Mouse (Mus musculus): ENCODE results near the gene Dlg2.

Gene Dlg2

DNA sequence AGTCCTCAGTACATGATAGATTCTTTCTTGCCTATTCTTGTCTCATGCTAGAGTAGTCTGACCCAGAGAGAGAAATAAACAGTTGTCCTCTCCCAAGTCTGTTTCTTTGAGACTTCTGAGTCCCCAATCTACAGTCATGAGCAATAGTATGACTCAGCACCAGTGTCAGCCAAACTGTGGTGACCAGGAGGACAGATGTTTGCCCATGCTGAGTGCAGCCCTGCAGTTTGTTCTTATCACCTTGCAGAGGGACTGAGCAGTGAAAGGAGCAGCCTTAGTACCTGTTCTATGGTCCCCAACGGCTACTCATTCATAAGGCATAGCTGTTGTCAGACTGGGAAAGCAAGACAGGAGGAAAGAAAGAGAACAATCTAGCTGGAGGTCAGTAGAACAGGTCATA, 1072.3 kb downstream of the Dlg2 start:
- peak; percentile 41 to 72 for DNase-seq (ENCODE audit: inconsistent age in 2 of 2, low spot score in 1 of 2)

- no peak for DNase-seq (ENCODE audit: inconsistent age in 2 of 2, low spot score in 1 of 2)
These were observed 1081.1 kb downstream of the Dlg2 start for GRCm38 (mm10) chr7:91557582-91557981.

- peak in 1 of 2 experiments; percentile 40 for DNase-seq (ENCODE audit: inconsistent age in 2 of 2, low spot score in 1 of 2)
These were observed 1091.0 kb downstream of the Dlg2 start for GRCm38 (mm10) chr7:91567423-91567822.

DNA sequence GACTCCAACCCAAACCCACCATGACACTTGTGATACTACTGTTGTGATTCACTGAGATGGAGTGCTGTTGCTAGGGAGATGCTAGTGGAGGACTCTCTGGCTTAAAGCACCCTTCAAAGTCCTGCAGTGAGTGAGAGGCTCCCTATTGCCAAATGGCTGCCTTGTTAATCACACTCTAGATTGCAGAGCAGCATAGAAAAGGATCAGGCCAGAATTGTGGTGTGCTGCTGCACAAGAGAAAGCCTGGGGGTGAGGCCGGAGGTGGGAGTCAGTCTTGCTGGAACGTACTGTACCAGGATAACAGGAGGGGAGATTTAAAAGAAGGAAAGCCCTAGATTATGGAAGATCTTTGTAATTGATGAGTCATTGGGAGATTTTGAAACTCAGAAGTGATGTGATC, 1094.5 kb downstream of the Dlg2 start:
- peak in 1 of 2 experiments; percentile 76 for DNase-seq (ENCODE audit: inconsistent age in 2 of 2, low spot score in 1 of 2)

- DNase-seq (ENCODE audit: inconsistent age in 2 of 2, low spot score in 1 of 2) = no peak
These were observed 1096.2 kb downstream of the Dlg2 start for GRCm38 (mm10) chr7:91572666-91573065.

- no peak for DNase-seq (ENCODE audit: inconsistent age in 2 of 2, low spot score in 1 of 2)
These were observed 1096.8 kb downstream of the Dlg2 start for GRCm38 (mm10) chr7:91573321-91573720.

GRCm38 (mm10) chr7:91576216-91576615, 1099.7 kb downstream of the Dlg2 start:
- DNase-seq (ENCODE audit: inconsistent age in 2 of 2, low spot score in 1 of 2) = no peak

- DNase-seq (ENCODE audit: inconsistent age in 2 of 2, low spot score in 1 of 2) = peak in 1 of 2 experiments; percentile 60
These were observed 1105.7 kb downstream of the Dlg2 start for GRCm38 (mm10) chr7:91582203-91582602.

- DNase-seq (ENCODE audit: inconsistent age in 2 of 2, low spot score in 1 of 2) = peak in 1 of 2 experiments; percentile 44
These were observed 1107.1 kb downstream of the Dlg2 start for GRCm38 (mm10) chr7:91583566-91583965.

DNA sequence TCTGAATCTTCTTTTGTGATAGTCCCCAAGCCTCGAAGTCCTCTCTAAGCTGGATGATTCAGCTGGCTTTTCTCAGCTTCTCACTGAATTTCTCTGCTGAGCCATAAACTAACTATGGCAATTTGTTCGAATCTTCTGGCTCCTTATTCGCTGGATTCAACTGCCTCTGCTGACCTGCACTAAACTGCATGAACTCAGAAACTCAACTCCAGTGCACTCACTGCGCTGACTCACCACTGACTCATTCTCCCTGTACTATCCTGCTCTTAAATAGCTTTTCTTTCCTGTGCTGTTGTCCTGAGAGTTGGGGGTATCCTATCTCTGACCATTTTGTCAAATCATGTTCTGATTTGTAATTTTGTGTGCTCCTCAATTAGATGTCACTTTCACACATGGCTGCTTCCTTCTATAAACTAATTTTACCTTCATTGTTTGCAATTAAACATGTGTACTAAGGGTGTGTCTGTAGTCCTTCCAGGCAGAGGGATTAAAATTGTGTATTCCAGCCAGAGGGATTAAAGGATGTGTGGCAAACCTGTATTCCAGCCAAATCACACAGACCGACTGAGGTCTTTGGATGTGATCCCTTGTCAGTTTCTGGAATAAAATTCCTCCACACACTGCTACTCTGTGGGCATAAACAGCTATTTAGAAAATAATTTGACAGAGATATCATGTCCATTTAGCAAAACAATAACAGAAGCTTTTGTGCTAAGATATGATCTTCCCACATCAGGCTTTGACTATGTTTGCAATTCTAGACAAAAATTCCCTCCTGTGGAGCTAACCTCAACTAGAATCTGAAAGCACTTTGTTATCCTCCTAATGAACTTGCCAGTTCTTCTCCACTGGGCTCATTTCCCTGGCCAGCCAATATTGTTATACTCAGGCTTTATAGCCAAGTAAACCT, 1115.0 kb downstream of the Dlg2 start:
- peak; percentile 67 to 81 for DNase-seq (ENCODE audit: inconsistent age in 2 of 2, low spot score in 1 of 2)

GRCm38 (mm10) chr7:91598549-91598948, 1122.1 kb downstream of the Dlg2 start:
- no peak for DNase-seq (ENCODE audit: inconsistent age in 2 of 2, low spot score in 1 of 2)

- peak in 1 of 2 experiments; percentile 45 for DNase-seq (ENCODE audit: inconsistent age in 2 of 2, low spot score in 1 of 2)
These were observed 1124.8 kb downstream of the Dlg2 start for GRCm38 (mm10) chr7:91601307-91601706.

- no peak for DNase-seq (ENCODE audit: inconsistent age in 2 of 2, low spot score in 1 of 2)
These were observed 1127.1 kb downstream of the Dlg2 start for GRCm38 (mm10) chr7:91603561-91603960.

DNA sequence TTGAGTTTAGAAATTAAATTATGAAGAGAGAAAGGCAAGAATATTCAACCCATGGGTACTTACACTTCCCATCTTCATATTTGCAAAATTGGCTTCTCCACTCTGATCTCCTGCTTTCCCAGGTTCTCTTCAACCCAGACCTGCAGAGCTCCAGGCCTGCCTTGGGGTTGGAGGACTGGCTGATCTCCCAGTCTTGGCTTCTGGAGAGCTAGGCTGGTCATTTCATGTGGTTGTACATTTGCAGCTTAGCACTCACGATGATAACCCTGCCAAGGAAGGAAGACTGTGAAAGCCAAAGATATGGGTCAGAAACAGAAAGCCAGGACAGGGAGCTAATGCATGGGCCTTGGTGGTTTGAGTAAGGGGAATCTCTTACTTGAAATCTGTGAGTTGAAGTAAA, 1176.6 kb downstream of the Dlg2 start:
- no peak for DNase-seq (ENCODE audit: inconsistent age in 2 of 2, low spot score in 1 of 2)

DNA sequence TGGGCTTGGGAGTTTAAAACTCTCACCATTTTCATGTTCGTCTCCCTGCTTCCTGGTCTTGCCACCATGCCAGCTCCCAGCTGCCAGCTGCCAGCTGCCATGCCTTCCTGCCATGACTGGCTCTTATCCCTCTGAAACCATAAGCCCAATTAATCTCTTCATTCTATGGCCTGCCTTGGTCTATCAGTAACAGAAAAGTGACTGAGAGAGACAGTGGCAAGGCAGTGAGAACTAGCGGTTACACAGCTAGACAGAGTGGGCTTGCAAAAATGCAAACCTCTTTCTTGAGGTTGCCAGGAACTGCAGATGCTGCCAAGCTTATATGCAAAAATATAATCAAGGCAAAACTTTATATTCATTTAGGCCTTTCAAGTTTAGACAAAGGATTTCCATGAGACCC, 1183.0 kb downstream of the Dlg2 start:
- DNase-seq (ENCODE audit: inconsistent age in 2 of 2, low spot score in 1 of 2) = no peak

GRCm38 (mm10) chr7:91672236-91673017, 1196.0 kb downstream of the Dlg2 start:
- peak; percentile 80 to 92 for DNase-seq (ENCODE audit: inconsistent age in 2 of 2, low spot score in 1 of 2)

- DNase-seq (ENCODE audit: inconsistent age in 2 of 2, low spot score in 1 of 2) = peak in 1 of 2 experiments; percentile 43
These were observed 1197.9 kb downstream of the Dlg2 start for GRCm38 (mm10) chr7:91674401-91674800.

GRCm38 (mm10) chr7:91677934-91678333, 1201.5 kb downstream of the Dlg2 start:
- DNase-seq (ENCODE audit: inconsistent age in 2 of 2, low spot score in 1 of 2) = peak in 1 of 2 experiments; percentile 57

DNA sequence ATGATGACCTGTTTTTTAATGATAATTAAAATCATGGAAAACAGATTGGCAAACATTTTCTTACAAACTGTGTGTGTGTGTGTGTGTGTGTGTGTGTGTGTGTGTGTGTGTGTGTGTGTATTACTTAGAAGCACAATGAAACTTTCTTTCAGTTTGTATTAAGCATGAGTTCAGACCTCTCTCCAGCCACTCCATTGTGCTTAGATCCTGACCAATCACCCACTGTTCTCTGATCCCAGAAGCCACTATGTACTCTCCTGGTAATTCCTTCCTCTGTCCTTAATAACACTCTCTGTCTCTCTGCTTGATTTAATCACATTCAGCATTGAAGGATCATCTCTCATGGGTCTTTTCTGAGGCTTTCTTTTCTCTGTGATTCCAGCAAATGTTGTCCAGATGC, 1211.5 kb downstream of the Dlg2 start:
- DNase-seq (ENCODE audit: inconsistent age in 2 of 2, low spot score in 1 of 2) = peak in 1 of 2 experiments; percentile 46

DNA sequence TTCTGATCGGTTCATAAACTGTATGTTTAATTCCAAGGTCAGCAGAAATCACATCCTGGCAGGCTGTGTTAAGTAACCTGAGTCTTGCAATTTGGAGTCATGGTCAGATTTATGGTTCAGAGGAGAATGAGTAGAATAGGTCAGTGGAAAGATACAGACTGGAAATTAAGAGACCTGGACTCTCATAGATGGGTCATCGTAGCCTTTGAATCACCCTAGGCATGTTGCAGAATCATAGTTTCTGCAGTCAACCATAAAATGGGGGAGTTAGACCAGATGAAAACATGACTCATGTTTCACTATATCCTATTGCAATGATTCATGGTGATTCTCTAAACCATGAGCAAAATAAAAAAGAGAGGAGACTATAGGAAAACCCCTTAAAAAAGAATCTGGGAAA, 1213.4 kb downstream of the Dlg2 start:
- peak in 1 of 2 experiments; percentile 83 for DNase-seq (ENCODE audit: inconsistent age in 2 of 2, low spot score in 1 of 2)

DNA sequence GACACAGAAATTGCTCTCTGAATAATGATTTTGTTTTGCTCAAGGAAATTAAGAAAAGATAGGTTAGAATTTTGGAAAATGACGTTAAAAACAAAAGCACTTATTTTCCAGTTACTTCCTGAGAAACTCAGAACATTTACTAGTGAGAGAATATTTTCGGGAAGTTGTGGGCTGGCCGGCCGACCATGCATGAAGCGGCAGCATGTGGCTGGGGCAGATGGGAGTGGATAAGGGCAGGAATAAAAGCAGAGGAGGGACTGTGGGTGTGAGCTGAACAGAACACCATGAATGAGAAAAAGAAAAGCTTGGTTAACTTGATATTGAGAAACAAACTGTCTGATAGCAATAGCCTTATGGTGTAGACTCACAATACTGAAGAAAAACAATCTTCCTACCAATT, 1233.4 kb downstream of the Dlg2 start:
- no peak for DNase-seq (ENCODE audit: inconsistent age in 2 of 2, low spot score in 1 of 2)

DNA sequence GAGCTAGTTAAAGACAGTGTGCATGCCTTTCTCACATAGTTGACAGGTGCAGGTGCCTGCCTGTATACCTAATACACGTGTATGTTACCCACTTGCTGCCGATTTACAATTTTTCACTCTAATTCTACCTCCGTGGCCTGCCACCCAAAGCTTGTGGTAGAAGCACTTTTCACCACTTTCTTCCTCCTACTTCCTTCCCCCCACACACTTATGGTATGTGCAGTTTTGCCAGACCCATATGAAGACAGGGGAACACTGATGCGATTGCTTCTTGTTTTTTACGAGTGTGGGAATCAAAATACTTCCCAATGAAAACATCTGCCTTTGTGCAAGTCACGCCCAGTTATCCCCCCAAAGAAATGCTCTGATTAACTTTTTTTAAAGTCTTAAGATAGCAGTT, 1234.7 kb downstream of the Dlg2 start:
- DNase-seq (ENCODE audit: inconsistent age in 2 of 2, low spot score in 1 of 2) = no peak

Data from adrenal gland, adult (tissue).